Mouse (Mus musculus) cerebellum, postnatal 4 days (tissue): ENCODE results near the gene Lbp.

Experiments
- DNase-seq, 2 experiments: peaks; one replicate each; pipeline ENCODE4 v3.0.0; 2022; ENCODE audit warnings: low spot score in 2 of 2, mixed read lengths in 1 of 2

Gene Lbp

GRCm38 (mm10) chr2:158305948-158306695 is at the start of gene Lbp:
Lbp (plus strand) TSS chr2:158306493.
- no peak for DNase-seq

DNA sequence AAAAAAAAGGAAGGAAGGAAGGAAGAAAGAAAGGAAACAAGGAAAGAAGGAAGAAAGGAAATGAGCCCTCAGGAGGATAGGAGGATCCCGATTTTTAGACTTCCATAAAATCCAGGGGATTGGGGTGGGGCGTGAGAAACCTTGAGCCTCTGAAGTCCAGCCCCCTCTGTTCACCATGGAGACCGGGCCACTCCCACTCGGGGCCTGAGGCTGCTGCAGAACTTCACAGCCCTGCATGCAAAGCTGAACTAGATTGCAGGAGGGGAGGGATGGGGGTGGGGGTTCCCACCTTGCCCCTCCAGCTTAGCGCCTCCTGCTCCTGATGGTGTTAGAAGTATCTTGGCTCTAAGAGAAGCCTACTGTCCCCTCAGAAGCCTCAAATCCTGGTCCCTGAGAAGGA is 49.4 kb upstream of the Lbp start:
- DNase-seq = no peak

DNA sequence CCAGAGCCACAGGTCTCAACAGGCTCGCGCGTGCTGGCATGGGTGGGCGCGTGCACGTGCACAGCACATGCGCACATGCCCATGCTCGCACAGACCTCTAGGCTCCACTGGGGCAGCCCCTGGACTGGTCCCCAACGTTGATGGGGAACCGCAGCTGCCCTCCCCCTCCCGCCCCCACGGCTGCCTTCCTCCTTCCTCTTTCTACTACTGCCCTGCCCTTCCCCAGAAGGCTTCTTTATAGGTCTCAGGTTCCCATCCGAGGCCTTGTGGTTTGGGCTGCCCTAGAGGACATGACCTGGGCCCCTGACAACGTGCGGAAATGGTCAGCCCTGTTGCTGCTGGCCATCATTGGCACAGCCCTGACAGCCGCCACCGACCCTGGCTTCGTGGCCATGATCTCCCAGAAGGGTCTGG is 48.3 kb upstream of the Lbp start, which contains the start of gene Bpi:
TSS of gene Bpi (plus strand) at position 90 of the 414 bp plus-strand sequence.
- no peak for DNase-seq

DNA sequence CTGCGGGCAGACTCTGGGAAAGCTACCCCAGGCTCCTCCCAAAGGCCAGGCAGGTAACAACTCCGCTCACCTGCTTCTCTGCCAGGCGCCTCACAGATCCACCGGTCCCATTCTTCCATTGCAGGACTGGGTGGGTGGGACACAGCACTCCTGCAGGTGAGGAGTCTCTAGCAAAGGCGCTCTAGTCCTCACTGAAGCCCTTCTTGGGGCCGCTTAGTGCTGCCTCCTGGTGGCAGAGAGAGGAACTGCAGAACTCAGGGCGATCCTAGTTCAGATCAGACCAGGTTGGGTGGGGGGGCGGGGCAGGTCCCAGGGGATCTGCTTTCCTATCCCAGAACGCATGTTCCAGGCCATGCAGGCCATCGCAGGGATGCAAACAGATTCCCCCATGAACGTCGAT is 47.5 kb upstream of the Lbp start:
- peak; percentile 43 to 81 for DNase-seq

- DNase-seq = no peak
These were observed 46.8 kb upstream of the Lbp start for GRCm38 (mm10) chr2:158259498-158259897.

- no peak for DNase-seq
These were observed 41.4 kb upstream of the Lbp start for GRCm38 (mm10) chr2:158264877-158265276.

DNA sequence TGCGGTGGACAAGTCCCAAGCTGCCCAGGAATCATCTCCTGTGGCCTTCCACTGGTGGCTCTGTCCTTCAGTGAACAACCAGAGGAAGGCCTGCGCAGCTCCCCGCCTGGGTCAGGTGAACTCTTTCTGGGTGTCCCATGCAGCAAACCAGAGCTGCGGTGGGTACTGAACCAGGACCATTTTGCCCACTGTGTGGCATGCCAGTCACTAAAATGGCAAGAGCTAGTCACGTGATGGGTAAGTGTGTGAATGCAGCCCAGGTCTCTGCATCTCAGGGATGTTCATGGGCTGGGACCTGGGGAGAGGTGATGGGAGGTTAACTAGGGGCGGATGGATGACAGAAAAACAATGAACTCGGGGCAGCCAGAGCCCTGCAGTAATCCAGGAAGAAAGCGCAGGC is 36.3 kb upstream of the Lbp start:
- DNase-seq = no peak

GRCm38 (mm10) chr2:158273646-158274045 is 32.6 kb upstream of the Lbp start:
- no peak for DNase-seq

DNA sequence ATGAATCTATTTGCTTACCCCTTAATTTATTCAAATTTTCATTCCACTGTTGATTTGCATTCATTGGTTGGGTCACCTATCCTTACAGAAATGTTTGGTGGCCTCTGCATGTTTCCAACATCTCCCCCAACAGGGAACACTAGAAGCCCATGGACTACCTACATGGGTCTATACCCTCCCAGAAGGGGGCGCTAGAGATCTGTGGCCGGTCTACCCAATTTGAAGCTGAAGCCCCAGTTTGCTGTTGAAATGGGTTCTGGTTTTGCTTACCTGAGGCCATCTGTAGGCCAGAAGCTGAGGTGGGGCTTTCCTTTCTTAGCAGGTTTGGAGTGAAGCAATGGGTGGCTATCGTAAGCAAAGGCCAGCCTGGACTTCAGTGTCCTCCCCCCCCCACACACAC is 30.9 kb upstream of the Lbp start:
- DNase-seq = no peak

DNA sequence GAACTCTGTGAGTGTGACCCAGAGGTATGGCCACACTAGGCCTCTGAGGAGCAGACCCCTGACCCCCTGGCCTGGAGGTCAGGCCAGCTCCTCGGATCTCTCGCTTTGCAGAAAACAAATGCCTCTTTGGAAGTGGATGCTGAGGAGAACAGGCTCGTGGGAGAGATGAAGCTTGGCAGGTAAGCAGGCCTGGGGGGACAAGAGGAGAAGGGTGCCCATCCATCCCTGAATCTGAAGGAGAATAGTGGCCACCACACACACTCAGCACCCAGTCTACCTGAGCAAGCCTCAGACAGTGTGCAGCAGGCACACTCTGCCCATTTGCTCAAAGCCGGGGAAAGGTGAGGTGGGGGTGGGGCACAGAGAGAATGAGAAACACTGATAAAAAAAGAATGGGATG is 30.5 kb upstream of the Lbp start:
- no peak for DNase-seq

GRCm38 (mm10) chr2:158276451-158276850 is 29.8 kb upstream of the Lbp start:
- DNase-seq = no peak

- no peak for DNase-seq
These were observed 29.4 kb upstream of the Lbp start for GRCm38 (mm10) chr2:158276878-158277277.

DNA sequence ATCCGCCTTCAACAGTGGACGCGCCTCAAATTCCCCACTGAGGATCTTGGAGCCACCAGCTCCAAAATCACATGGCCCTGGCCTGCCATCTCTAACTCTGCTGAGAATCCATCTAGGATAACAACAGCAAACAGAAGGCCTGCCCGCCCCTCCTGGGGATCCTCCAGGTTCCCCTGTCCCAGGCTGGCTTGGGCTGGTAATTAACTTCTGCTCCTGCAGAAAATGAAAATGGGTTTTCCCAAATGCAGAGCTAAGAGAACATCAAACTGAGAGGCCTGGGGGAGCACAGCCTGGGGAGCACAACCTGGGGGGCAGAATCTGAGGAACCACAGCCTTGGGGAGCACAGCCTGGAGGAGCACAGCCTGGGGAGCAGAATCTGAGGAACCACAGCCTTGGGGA is 26.6 kb upstream of the Lbp start:
- no peak for DNase-seq

GRCm38 (mm10) chr2:158281497-158282205 is 24.6 kb upstream of the Lbp start:
- no peak for DNase-seq

- DNase-seq = no peak
These were observed 23.2 kb upstream of the Lbp start for GRCm38 (mm10) chr2:158283136-158283535.

- DNase-seq = no peak
These were observed 22.5 kb upstream of the Lbp start for GRCm38 (mm10) chr2:158283771-158284170.

- peak; percentile 43 to 63 for DNase-seq
These were observed 21.7 kb upstream of the Lbp start for GRCm38 (mm10) chr2:158284571-158284970.

- DNase-seq = no peak
These were observed 20.6 kb upstream of the Lbp start for GRCm38 (mm10) chr2:158285655-158286054.

DNA sequence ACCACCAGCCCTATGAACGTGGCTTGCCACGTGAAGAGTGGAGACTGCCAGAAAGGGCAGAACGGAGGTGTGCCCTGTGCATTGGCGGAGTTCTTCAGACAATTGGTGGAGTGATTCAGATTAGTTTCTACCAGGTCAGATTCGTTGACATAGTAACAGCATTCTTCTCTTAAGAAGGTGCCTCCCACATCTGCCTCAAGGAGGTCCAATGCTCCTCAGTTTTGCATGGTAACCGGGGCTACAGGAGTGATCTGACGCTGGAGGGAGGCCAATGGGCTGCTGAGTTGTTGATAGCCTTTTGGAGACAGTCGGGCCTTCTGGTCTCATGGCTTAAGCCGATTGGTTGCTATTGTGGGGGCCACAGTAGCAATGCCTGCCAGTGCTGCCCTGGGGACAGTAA is 10.6 kb upstream of the Lbp start:
- DNase-seq = no peak

DNA sequence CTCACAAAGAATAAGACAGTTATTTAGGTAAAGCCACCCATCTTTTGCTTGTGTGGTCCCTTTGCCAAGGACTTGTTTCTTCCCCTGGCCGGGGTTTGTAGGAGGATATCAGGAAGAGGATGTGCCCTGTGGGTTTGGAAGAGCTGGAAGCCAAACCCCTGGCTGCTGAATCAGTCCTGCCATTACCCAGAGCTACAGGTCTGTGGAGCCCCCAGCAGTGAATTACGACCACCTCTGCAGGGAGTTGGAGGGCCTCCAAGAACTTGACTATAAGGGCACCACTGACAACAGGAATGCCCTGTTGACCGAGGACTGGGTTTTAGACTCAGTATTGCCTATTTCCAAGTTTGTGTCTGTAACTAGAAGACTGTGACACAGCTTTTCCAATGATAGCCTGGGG is 7.1 kb upstream of the Lbp start:
- no peak for DNase-seq

DNA sequence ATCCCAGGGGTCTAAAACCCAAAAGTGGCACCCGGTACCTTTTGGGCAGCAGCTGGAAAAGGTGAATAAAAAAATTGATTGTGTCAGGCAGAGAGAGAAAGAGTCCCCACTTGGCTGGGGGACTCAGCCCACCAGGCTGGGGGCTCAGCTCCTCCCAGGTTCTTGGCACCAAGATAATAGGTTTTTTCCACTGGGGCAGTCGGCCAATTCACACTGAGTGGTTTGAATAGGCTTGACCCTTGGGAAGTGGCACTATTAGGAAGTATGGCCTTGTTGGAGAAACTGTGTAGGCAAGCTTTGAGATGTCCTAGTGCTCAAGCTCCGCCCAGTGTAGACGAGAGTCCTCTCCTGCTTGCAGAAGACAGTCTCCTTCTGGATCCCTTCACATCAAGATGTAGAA is 6.6 kb upstream of the Lbp start:
- DNase-seq = no peak

- DNase-seq = no peak
These were observed 3.5 kb upstream of the Lbp start for GRCm38 (mm10) chr2:158302807-158303206.

GRCm38 (mm10) chr2:158306696-158307049 is 380 bp downstream of the Lbp start:
- no peak for DNase-seq
